Mouse (Mus musculus) spleen, adult 2 months (tissue): ENCODE data around the gene Gal. TPM values are rescaled to one million over a fixed set of nuclear protein-coding genes. Genes with fewer than 3 reads are reported as not detected.

Experiments
- DNase-seq, 2 experiments: peaks; one replicate each; pipeline versions ENCODE4 v3.0.0 to v3.0.0-alpha.2; 2012 to 2021; ENCODE audit warnings: low spot score in 2 of 2, low read depth in 1 of 2
- H3K27ac ChIP-seq: fragments of 200-500 bp; 2 replicates; pipeline ENCODE4 v1.5.1; 2012; ENCODE audit warnings: low read length, inconsistent platforms; ENCODE audit not compliant: insufficient read depth
- H3K27me3 ChIP-seq: fragments of 200-500 bp; 2 replicates; pipeline ENCODE4 v1.6.1; 2012; ENCODE audit warnings: mild to moderate bottlenecking, moderate library complexity, low read length, inconsistent platforms; ENCODE audit not compliant: control insufficient read depth, insufficient read depth
- H3K36me3 ChIP-seq: fragments of 200-500 bp; 2 replicates; pipeline ENCODE4 v1.6.1; 2012; ENCODE audit warnings: mild to moderate bottlenecking, low read length, inconsistent platforms; ENCODE audit not compliant: control insufficient read depth, insufficient read depth
- H3K4me1 ChIP-seq: fragments of 200-500 bp; 2 replicates; pipeline ENCODE4 v1.6.1; 2011; ENCODE audit warnings: inconsistent platforms; ENCODE audit not compliant: control insufficient read depth, insufficient read depth, insufficient read length
- H3K4me3 ChIP-seq: fragments of 200-500 bp; 2 replicates; pipeline ENCODE4 v1.5.1; 2011; ENCODE audit warnings: mild to moderate bottlenecking, inconsistent platforms; ENCODE audit not compliant: insufficient read depth, insufficient read length; ENCODE audit errors: extremely low read depth
- CTCF ChIP-seq: fragments of 200-500 bp; IDR thresholded peaks from 2 replicates; pipeline ENCODE4 v1.5.1; 2011; ENCODE audit warnings: mild to moderate bottlenecking, inconsistent platforms; ENCODE audit not compliant: insufficient read depth, insufficient read length, insufficient replicate concordance; ENCODE audit errors: extremely low read depth
- POLR2A ChIP-seq: fragments of 200-500 bp; IDR thresholded peaks from 2 replicates; pipeline ENCODE4 v1.6.1; 2011; ENCODE audit warnings: low read depth, low read length, inconsistent platforms
- WGBS: fragments of 180-500 bp; shearing (Covaris S2); methylation state at CpG from one replicate; pipeline ENCODE4 v1.1.7; 2018; 5-methylcytosine and 5-hydroxymethylcytosine counted together
- polyA plus RNA-seq: library from polyadenylated mRNA; depleted of rRNA; stranded (reverse); fragments of >200 nt; gene quantifications from 2 replicates; pipeline ENCODE4 v1.2.3, GENCODE M21; 2012

Gal gene
- polyA plus RNA-seq, 1 experiment: 13.1 TPM

- TF ChIP-seq CTCF (no peak), POLR2A (no peak)
- H3K36me3 ChIP-seq: peaks cover 2% of the 10 kb centered on the region
- no peak for DNase-seq
Observed at GRCm38 (mm10) chr19:3449248-3449647, 34.9 kb upstream of the Gal start.

DNA sequence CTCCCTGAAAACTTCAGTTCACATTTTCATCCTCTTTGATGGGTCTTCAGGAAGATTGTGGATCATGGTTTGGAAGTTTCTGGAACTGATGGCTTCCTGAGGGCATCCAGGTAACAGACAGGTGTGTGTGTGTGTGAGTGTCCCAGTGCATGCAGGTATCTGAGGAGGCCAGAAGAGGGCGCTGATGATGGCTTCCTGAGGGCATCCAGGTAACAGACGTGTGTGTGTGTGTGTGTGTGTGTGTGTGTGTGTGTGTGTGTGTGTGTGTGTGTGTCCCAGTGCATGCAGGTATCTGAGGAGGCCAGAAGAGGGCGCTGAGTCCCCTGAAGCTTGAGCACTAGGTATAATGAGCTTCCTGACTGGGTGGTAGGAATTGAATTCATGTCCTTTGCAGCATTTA, 33.0 kb upstream of the Gal start:
- DNase-seq: no peak
- Histone ChIP-seq H3K4me3 (no peak overlapping the region), H3K4me1 (no peaks in the 10 kb centered on the region), H3K27me3 (no peaks in the 10 kb centered on the region), H3K27ac (no peak overlapping the region), H3K36me3 (no peaks in the 10 kb centered on the region)
- WGBS: 72% methylated on average over 3 of the region's 3 CpGs
- TF ChIP-seq POLR2A (no peak), CTCF (no peak)

More at GRCm38 (mm10) chr19:3449248-3449647, 34.9 kb upstream of the Gal start:
- no peak overlapping the region for H3K4me3 ChIP-seq
- no peaks in the 10 kb centered on the region for H3K27me3 ChIP-seq
- 69% methylated on average over 3 of the region's 3 CpGs for WGBS
- H3K27ac ChIP-seq: no peak overlapping the region
- H3K4me1 ChIP-seq: no peaks in the 10 kb centered on the region

DNA sequence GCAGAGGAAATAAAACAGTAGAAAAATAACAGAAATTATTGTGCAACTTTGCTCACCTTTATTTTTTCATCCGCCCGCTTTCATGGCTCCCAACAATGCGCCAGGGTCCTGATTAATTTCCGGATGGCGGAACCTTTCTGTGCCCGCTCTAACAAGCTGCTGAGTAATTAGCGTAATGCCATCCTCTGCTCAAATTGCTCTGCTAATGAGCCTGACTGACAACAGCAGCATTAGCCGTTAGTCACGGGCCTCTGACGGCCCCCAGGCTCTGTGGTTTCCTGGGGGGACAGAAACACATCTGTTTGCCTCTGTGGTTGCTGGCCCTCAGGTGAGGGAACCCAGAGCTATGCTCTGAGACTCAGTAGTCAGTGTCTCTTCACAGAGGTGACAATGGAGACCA, 26.7 kb upstream of the Gal start:
- 0 out of 2 replicates have a peak, but pooled peaks cover 4% of the 10 kb centered on the region for H3K4me1 ChIP-seq
- no peaks in the 10 kb centered on the region for H3K27me3 ChIP-seq
- H3K36me3 ChIP-seq: no peaks in the 10 kb centered on the region
- H3K27ac ChIP-seq: no peak overlapping the region
- 25% methylated on average over 10 of the region's 10 CpGs for WGBS
- TF ChIP-seq CTCF (no peak), POLR2A (no peak)
- DNase-seq: no peak
- no peak overlapping the region for H3K4me3 ChIP-seq

- TF ChIP-seq CTCF (no peak), POLR2A (no peak)
- Histone ChIP-seq H3K36me3 (no peaks in the 10 kb centered on the region), H3K27ac (no peak overlapping the region), H3K4me1 (0 out of 2 replicates have a peak, but pooled peaks cover 4% of the 10 kb centered on the region), H3K4me3 (no peak overlapping the region), H3K27me3 (no peaks in the 10 kb centered on the region)
- 11% methylated on average over 5 of the region's 5 CpGs for WGBS
- DNase-seq: no peak
Observed at GRCm38 (mm10) chr19:3440667-3441066, 26.3 kb upstream of the Gal start.

DNA sequence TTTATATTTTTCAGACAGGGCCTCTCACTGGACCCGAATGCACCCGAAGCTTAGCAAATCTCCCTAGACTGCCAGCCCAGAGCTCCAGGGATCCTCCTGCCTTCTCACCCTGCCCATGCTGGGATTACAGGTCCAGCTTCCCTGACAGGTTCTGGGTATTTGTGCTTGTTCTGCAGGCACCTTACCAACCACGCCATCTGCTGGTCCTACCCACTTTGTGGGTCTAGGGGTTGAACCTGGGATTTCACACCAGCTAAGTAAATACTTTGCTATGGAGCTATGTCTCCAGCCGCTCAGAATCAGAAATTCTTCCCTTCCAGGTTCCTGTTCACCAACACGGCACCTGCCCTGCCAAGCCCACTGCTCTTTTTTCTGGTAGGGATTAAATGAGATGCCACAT, 23.6 kb upstream of the Gal start:
- no peak for TF ChIP-seq CTCF
- no peak for TF ChIP-seq POLR2A
- Histone ChIP-seq H3K36me3 (no peaks in the 10 kb centered on the region), H3K27me3 (no peaks in the 10 kb centered on the region), H3K4me3 (no peak overlapping the region), H3K4me1 (0 out of 2 replicates have a peak, but pooled peaks cover 4% of the 10 kb centered on the region), H3K27ac (no peak overlapping the region)
- DNase-seq: no peak
- WGBS: 81% methylated on average over 5 of the region's 5 CpGs

DNA sequence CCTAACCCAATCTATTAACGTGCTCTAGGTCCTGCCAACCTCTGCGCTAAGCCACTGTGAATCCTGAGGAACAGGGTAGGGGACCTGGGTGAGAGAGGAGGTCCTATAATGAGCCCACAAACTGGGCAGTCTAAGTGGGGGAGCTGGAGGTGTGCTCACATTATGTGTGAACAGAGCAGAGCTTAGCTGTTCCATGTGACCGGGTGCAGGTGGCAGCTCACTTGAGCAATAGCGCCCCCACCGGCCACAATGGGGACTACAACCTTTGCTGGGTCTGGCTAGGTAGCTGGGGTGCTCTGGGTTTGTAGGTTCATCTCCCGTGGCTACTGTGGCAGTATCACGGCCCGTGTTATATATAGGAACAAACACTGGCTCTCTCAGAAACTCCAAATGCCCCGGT, 22.5 kb upstream of the Gal start:
- 53% methylated on average over 9 of the region's 9 CpGs for WGBS
- H3K4me1 ChIP-seq: 0 out of 2 replicates have a peak, but pooled peaks cover 4% of the 10 kb centered on the region
- no peaks in the 10 kb centered on the region for H3K36me3 ChIP-seq
- TF ChIP-seq CTCF (peak; percentile 46; the same call in 1 of the 2 replicates), POLR2A (no peak)
- DNase-seq: no peak
- H3K4me3 ChIP-seq: no peak overlapping the region
- no peaks in the 10 kb centered on the region for H3K27me3 ChIP-seq
- H3K27ac ChIP-seq: no peak overlapping the region

DNA sequence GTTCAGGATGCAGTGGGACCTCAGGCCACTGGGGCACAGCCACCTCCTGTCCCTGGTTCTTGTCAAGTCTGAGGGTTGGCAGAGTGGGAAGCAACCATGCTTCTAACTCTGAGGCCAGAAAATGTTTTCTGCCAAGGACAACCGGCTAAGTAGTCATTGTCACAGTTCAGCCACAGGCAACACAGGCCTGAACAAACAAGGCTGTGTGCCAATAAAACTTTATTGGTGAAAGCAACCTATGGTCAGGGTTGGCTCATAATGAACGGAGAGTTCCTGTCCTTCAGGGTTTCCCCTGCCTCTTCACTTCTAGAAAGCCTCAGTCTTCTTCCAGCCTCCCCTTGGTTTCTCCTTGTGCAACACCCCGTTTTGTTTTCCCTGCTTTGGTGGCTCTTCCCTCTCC, 21.5 kb upstream of the Gal start:
- Histone ChIP-seq H3K36me3 (no peaks in the 10 kb centered on the region), H3K27me3 (no peaks in the 10 kb centered on the region), H3K4me3 (no peak overlapping the region), H3K4me1 (peaks cover 5% of the 10 kb centered on the region; the same call in 1 of the 2 replicates), H3K27ac (no peak overlapping the region)
- 83% methylated on average over 3 of the region's 3 CpGs for WGBS
- TF ChIP-seq POLR2A: no peak
- no peak for TF ChIP-seq CTCF
- DNase-seq: no peak
